Mouse (Mus musculus) stomach, embryonic 16.5 days (tissue): ENCODE data around the gene Prss2. TPM values are rescaled to one million over a fixed set of nuclear protein-coding genes. Genes with fewer than 3 reads are reported as not detected.
A peak's percentile ranks its signal among the peaks of the same experiment; 100 is the strongest.
"Not testable (repeated sequence)": the region's sequence is repeated elsewhere in the genome, so short reads cannot be mapped to it uniquely, and the experiment has no call there.

ENCODE experiments used
- ATAC-seq: fragments of 200-750 bp; cut with Nextera tagmentation; 2 replicates; pipeline ENCODE4 v1.8.0; 2017; ENCODE audit warnings: moderate number of reproducible peaks, moderate TSS enrichment; ENCODE audit not compliant: insufficient read depth, low FRiP score
- H3K27ac ChIP-seq: fragments of 300-500 bp; sonication (generic); 2 replicates; pipeline ENCODE4 v1.5.1; 2014; ENCODE audit warnings: low read length
- H3K27me3 ChIP-seq: fragments of 300-500 bp; sonication (generic); 2 replicates; pipeline ENCODE4 v1.6.1; 2014; ENCODE audit warnings: low read length, control low read depth, mixed read lengths; ENCODE audit not compliant: control insufficient read depth, insufficient read depth
- H3K36me3 ChIP-seq: fragments of 300-500 bp; sonication (generic); 2 replicates; pipeline ENCODE4 v1.6.1; 2014; ENCODE audit warnings: low read length; ENCODE audit not compliant: control insufficient read depth, insufficient read depth
- H3K4me1 ChIP-seq: fragments of 300-500 bp; sonication (generic); 2 replicates; pipeline ENCODE4 v1.6.1; 2014; ENCODE audit warnings: low read length, control low read depth, mixed read lengths; ENCODE audit not compliant: control insufficient read depth, insufficient read depth
- H3K4me2 ChIP-seq: fragments of 300-500 bp; sonication (generic); 2 replicates; pipeline ENCODE4 v1.6.1; 2014; ENCODE audit warnings: low read depth, low read length, mixed read lengths
- H3K4me3 ChIP-seq: fragments of 300-500 bp; sonication (generic); replicated peaks from 2 replicates; pipeline ENCODE4 v1.5.1; 2014; ENCODE audit warnings: mild to moderate bottlenecking, low read length
- H3K9ac ChIP-seq: fragments of 300-500 bp; sonication (generic); 2 replicates; pipeline ENCODE4 v1.6.1; 2014; ENCODE audit warnings: low read length
- H3K9me3 ChIP-seq: fragments of 300-500 bp; sonication (generic); replicated peaks from 2 replicates; pipeline ENCODE4 v1.6.1; 2016; ENCODE audit warnings: low read length, control low read depth; ENCODE audit not compliant: control insufficient read depth
- WGBS: fragments of 180-500 bp; shearing (Covaris S2); extraction: QIAGEN DNeasy Blood & Tissue Kit; methylation state at CpG from one replicate; pipeline ENCODE4 v1.1.7; 2014; 5-methylcytosine and 5-hydroxymethylcytosine counted together
- polyA plus RNA-seq: library from polyadenylated mRNA; unstranded; fragments of >200 nt; fragmentation: Nextera tagmentation; extraction: Ambion mirVana; gene quantifications from 2 replicates; pipeline ENCODE4 v1.2.1, GENCODE M21; 2015

Gene Prss2
- polyA plus RNA-seq, 1 experiment from 2014 or later = 197 TPM

DNA sequence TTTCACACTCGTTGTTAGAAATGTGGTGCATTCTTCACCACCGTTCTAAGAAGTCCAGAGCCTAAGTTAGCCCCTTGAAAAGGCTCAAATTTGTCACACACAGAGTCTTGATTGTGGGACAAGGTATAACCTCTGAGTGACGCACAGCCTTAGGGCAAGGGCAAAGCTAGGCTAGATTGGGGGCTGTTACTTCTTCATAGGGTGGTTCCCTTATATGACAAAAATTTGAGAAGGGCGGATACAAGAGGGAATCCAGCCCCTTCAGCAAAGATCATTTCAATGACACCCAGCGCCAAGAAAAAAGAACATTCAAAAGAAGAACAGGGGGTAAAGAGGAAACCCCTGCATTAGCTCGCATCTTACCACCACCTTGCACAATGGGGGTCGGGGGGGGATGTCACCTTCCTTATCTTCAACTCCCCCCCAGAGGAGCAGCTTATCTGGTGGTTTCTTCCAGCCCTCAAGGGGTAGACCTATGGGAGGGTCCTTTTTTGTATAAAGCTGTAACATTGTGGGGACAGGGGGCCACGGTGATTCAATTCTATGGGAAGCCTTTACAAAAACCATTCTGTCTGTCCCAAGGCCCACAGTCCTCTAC lies 11.2 kb downstream of the Prss2 start:
- Histone ChIP-seq H3K9me3 (no peaks in the 10 kb centered on the region), H3K9ac (no peak overlapping the region), H3K27me3 (no peaks in the 10 kb centered on the region), H3K4me2 (no peak overlapping the region), H3K36me3 (no peaks in the 10 kb centered on the region), H3K27ac (no peak overlapping the region), H3K4me1 (no peaks in the 10 kb centered on the region), H3K4me3 (no peak overlapping the region)
- WGBS = 79% methylated on average over 8 of the region's 8 CpGs
- no peak for ATAC-seq

DNA sequence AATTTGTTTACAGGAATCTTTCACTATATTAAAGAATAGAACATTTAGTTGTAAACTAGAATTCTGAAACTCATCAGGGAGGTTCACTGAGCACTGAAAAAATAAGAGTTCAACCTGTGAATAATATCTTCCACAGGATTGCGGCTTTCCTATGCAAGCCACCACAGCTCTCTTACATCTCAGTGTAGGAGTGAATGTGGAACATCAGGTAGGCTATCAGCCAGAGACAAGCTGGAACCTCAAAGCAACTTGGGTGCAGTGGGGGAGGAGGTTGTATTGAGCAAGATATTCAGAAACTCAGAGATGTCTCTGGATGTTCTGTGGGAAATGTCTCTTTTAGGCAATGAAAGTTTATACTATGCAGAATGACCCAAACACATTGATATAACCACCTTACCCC lies 15.8 kb downstream of the Prss2 start:
- Histone ChIP-seq H3K4me2 (no peak overlapping the region), H3K4me3 (no peak overlapping the region), H3K9ac (no peak overlapping the region), H3K36me3 (no peaks in the 10 kb centered on the region), H3K27ac (no peak overlapping the region), H3K27me3 (no peaks in the 10 kb centered on the region), H3K9me3 (no peaks in the 10 kb centered on the region), H3K4me1 (no peaks in the 10 kb centered on the region)
- 90% methylated on average over 1 of the region's 1 CpGs for WGBS
- ATAC-seq = no peak

DNA sequence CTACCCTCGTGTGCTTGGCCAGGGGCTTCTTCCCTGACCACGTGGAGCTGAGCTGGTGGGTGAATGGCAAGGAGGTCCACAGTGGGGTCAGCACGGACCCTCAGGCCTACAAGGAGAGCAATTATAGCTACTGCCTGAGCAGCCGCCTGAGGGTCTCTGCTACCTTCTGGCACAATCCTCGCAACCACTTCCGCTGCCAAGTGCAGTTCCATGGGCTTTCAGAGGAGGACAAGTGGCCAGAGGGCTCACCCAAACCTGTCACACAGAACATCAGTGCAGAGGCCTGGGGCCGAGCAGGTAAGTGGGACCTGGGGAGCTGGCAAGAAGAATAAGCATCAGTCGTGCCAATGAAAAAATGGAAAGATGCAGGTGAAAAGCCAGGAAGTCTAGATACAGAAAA lies 16.7 kb downstream of the Prss2 start:
- not testable (repeated sequence) for ATAC-seq, H3K27me3 ChIP-seq, H3K9me3 ChIP-seq, H3K4me2 ChIP-seq, H3K4me3 ChIP-seq, H3K9ac ChIP-seq, H3K27ac ChIP-seq, H3K4me1 ChIP-seq, H3K36me3 ChIP-seq
- WGBS = 94% methylated on average over 5 of the region's 8 CpGs

DNA sequence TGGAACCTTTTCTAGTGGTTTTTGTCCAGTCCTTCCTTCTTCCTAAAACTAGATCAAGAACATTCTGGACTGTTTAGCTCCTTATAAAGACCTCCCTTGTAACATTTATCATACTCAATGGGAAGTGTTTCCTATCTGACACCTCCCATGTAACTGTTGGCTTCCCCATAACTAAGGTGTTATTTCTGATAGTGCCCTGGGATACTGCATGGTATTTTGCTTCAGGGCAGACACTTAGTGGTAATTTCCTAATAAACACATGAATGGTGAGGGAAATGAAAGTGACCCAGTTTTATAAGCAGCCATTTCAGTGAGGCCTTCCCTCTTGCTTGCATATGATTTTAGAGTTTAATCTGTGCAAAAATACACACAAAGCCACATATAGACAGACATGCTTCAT lies 19.2 kb downstream of the Prss2 start:
- Histone ChIP-seq H3K4me3 (no peak overlapping the region), H3K27ac (no peak overlapping the region), H3K9me3 (no peaks in the 10 kb centered on the region), H3K27me3 (no peaks in the 10 kb centered on the region), H3K36me3 (no peaks in the 10 kb centered on the region), H3K4me2 (no peak overlapping the region), H3K4me1 (no peaks in the 10 kb centered on the region), H3K9ac (no peak overlapping the region)
- ATAC-seq = no peak

DNA sequence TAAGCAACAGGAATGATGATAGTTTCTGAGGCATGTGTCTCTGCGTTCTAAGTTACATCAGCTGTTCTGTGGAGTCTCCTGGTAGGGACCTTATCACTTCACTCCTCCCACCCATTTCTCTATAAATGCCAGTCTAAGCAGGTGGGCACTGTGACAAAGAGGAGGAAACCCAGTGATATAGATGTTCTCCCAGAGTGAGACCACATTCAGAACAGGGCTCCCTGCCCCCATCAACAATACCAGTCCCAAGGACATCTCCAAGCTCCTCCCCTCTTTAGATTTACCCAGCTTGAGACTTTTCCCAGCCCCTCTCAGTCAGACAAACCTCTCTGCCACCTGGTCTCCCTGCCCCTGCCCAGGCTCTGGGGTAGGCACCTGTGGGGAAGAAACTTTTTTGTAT lies 20.2 kb downstream of the Prss2 start:
- no peaks in the 10 kb centered on the region for H3K27me3 ChIP-seq
- no peak overlapping the region for H3K27ac ChIP-seq
- no peak overlapping the region for H3K4me2 ChIP-seq
- WGBS = 52% methylated on average over 1 of the region's 1 CpGs
- no peaks in the 10 kb centered on the region for H3K4me1 ChIP-seq
- H3K9ac ChIP-seq = no peak overlapping the region
- no peak overlapping the region for H3K4me3 ChIP-seq
- ATAC-seq = no peak
- H3K9me3 ChIP-seq = no peaks in the 10 kb centered on the region
- no peaks in the 10 kb centered on the region for H3K36me3 ChIP-seq

DNA sequence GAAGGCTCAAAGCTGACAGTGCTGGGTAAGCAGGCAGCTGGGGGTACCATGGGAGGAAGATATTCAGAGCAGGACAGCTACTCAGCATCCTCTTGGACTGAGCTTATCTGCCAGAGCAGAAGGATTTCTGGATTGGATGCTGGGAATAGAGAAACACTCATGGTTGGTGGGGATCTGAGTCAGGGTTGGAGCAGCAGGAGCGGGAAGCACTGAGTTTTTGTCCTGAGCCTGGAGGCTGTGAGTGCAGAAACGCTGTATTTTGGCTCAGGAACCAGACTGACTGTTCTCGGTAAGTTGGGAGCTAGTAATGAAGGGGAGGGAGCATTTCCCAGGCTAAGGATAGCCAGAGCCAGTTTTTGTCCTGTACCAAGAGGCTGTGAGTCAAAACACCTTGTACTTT lies 21.4 kb downstream of the Prss2 start:
- no peak overlapping the region for H3K27ac ChIP-seq
- peak overlapping the region; percentile 30; the same call in 1 of the 2 replicates for H3K9ac ChIP-seq
- no peaks in the 10 kb centered on the region for H3K9me3 ChIP-seq
- no peaks in the 10 kb centered on the region for H3K27me3 ChIP-seq
- no peaks in the 10 kb centered on the region for H3K4me1 ChIP-seq
- H3K36me3 ChIP-seq = no peaks in the 10 kb centered on the region
- H3K4me2 ChIP-seq = peak overlapping the region; percentile 41
- no peak for ATAC-seq
- peak overlapping the region; percentile 22 for H3K4me3 ChIP-seq
- 15% methylated on average over 3 of the region's 3 CpGs for WGBS

DNA sequence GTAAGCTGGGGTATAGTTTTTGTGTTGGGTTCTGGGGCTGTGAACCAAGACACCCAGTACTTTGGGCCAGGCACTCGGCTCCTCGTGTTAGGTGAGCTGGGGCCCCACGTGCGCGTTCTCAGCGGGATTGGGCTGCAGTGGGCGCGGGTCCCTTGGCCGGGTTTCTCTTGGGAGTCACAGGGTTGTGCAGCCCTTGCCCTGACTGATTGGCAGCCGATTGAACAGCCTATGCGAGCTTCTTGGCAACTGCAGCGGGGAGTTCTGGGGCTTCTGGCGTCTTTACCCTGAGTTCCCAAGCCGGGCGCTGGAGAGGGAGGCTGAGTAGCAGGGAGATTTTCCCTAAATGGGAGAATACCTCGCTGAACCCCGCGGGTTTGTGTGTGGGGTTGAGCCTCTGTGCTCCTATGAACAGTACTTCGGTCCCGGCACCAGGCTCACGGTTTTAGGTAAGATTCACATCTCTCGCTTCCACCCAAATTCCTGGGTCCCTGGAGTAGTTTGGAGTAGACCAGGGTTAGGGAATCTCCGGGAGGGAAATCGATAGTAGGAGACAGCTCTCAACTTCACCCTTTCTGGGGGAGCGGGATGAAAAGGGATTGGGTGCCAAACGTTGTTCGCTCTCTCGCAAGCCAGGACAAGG lies 21.9 kb downstream of the Prss2 start:
- Histone ChIP-seq H3K4me3 (peak overlapping the region; percentile 22), H3K27ac (no peak overlapping the region), H3K36me3 (no peaks in the 10 kb centered on the region), H3K9ac (peak overlapping the region; percentile 30), H3K9me3 (no peaks in the 10 kb centered on the region), H3K4me2 (peak overlapping the region; percentile 41), H3K4me1 (no peaks in the 10 kb centered on the region), H3K27me3 (no peaks in the 10 kb centered on the region)
- ATAC-seq = no peak
- 5% methylated on average over 28 of the region's 28 CpGs for WGBS

DNA sequence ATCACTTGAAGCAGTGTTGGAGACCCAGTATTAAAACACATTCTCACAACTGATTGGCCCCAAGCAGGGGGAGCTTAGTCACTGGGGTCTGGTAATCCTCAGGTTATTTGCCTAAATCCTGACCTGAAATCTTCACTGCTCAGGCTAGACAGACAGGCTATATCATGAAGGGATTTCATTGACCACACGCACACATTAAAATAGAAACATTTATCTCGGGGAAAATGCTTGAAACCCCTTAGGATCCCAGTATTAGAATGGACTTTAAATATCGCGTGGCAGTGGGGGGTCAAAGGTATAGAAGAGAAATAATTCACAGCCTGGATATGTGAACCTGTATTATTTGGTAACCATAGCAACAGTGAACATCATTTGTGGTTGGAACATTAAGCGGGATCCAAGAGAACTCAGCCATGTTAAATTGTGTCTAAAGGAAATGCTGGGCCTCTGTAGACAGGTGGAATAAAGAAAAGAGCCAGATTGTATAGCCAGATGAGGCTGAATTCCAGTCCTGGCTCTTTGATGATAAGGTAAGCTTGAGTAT lies 22.9 kb downstream of the Prss2 start:
- Histone ChIP-seq H3K4me2 (peak overlapping the region; percentile 41; the same call in 1 of the 2 replicates), H3K27me3 (no peaks in the 10 kb centered on the region), H3K4me1 (no peaks in the 10 kb centered on the region), H3K36me3 (no peaks in the 10 kb centered on the region), H3K4me3 (peak overlapping the region; percentile 22; the same call in 1 of the 2 replicates), H3K9ac (no peak overlapping the region), H3K27ac (no peak overlapping the region), H3K9me3 (no peaks in the 10 kb centered on the region)
- ATAC-seq = no peak
- 80% methylated on average over 5 of the region's 5 CpGs for WGBS

DNA sequence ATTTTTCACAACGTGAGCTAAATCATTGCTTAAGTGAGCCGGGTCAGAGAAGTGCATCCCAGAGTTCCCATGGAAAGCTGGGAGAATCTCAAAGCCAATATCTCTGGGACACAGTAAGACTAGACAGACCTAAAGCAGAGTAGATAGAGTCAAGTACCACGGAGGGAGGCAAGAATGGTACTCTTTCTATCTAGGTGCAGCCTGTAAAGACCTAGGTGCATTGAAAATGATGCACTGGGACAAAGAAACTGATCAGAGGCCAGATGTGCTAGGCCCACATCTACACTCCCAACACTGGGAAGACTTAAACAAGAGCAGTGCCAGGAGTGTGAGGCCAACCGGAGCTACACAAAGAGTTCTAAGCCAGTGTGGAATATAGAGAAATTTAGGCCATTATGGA lies 23.7 kb downstream of the Prss2 start:
- Histone ChIP-seq H3K9ac (no peak overlapping the region), H3K4me2 (no peak overlapping the region), H3K4me1 (no peaks in the 10 kb centered on the region), H3K27ac (no peak overlapping the region), H3K36me3 (no peaks in the 10 kb centered on the region), H3K9me3 (no peaks in the 10 kb centered on the region), H3K27me3 (no peaks in the 10 kb centered on the region), H3K4me3 (no peak overlapping the region)
- 86% methylated on average over 4 of the region's 4 CpGs for WGBS
- no peak for ATAC-seq
